Mouse (Mus musculus): ENCODE measurements around the gene Hnf4a. TPM values are rescaled to one million over a fixed set of nuclear protein-coding genes. Genes with fewer than 3 reads are reported as not detected.

Gene Hnf4a
- total and polyA plus RNA-seq, 3 experiments = 0.39 to 1.1 TPM; not detected in 1

GRCm38 (mm10) chr2:163611176-163611575 lies 104.6 kb downstream of the Hnf4a start:
- no peak overlapping the region for H3K4me3 ChIP-seq (ENCODE audit: control insufficient read depth in 1 of 2, insufficient read depth in 1 of 2, low read depth in 2 of 2, low read length in 2 of 2)
- no peak for TF ChIP-seq POLR2AphosphoS2 (IDR thresholded peaks at IDR 0.05; ENCODE audit: low read length)
- TF ChIP-seq E2F4 (IDR thresholded peaks at IDR 0.05; ENCODE audit: borderline replicate concordance, low read depth, low read length) = no peak
- no peak for TF ChIP-seq USF1 (IDR thresholded peaks at IDR 0.05; ENCODE audit: low read depth, low read length)
- TF ChIP-seq NELFE (IDR thresholded peaks at IDR 0.05; ENCODE audit: low read depth, low read length) = no peak
- TF ChIP-seq NRF1 (IDR thresholded peaks at IDR 0.05; ENCODE audit: insufficient read depth, low read depth, low read length, poor library complexity, severe bottlenecking) = no peak
- TF ChIP-seq TCF12 (IDR thresholded peaks at IDR 0.05; ENCODE audit: low read depth, low read length) = no peak
- no peak for TF ChIP-seq TAL1 (IDR thresholded peaks at IDR 0.05; ENCODE audit: low read length)
- no peak for TF ChIP-seq ZKSCAN1 (IDR thresholded peaks at IDR 0.05; ENCODE audit: low read depth, low read length)
- TF ChIP-seq HCFC1 (IDR thresholded peaks at IDR 0.05; ENCODE audit: low read depth, low read length) = no peak
- no peak for TF ChIP-seq RCOR1 (IDR thresholded peaks at IDR 0.05; ENCODE audit: low read depth, low read length)
- no peak for TF ChIP-seq ZC3H11A (IDR thresholded peaks at IDR 0.05; ENCODE audit: low read depth, low read length)
- TF ChIP-seq MAFK (IDR thresholded peaks at IDR 0.05; ENCODE audit: borderline replicate concordance, low read depth, low read length) = no peak
- no peak for TF ChIP-seq RAD21 (IDR thresholded peaks at IDR 0.05; ENCODE audit: low read depth, low read length)
- no peak for TF ChIP-seq MYB (IDR thresholded peaks at IDR 0.05; ENCODE audit: low read depth, low read length)
- TF ChIP-seq MAX (IDR thresholded peaks at IDR 0.05; ENCODE audit: low read length) = no peak
- TF ChIP-seq ETS1 (IDR thresholded peaks at IDR 0.05; ENCODE audit: low read depth, low read length) = no peak
- no peak for TF ChIP-seq UBTF (IDR thresholded peaks at IDR 0.05; ENCODE audit: borderline replicate concordance, insufficient read depth, low read depth, low read length)
- TF ChIP-seq ZMIZ1 (IDR thresholded peaks at IDR 0.05; ENCODE audit: low read depth, low read length) = no peak
- TF ChIP-seq SMC3 (IDR thresholded peaks at IDR 0.05; ENCODE audit: low read depth, low read length) = no peak
- no peak overlapping the region for H3K9ac ChIP-seq (ENCODE audit: control insufficient read depth, low read depth, low read length, poor library complexity, severe bottlenecking)
- H3K36me3 ChIP-seq (ENCODE audit: control insufficient read depth in 1 of 2, insufficient read depth in 2 of 2, low read length in 2 of 2) = peaks cover 0 to 3% of the 10 kb centered on the region in 2 experiments; a peak in 1 of 4 replicates
- no peak overlapping the region for H3K27ac ChIP-seq (ENCODE audit: control insufficient read depth, low read depth, low read length)
- no peaks in the 10 kb centered on the region; a peak in 1 of 4 replicates for H3K4me1 ChIP-seq (ENCODE audit: control insufficient read depth in 1 of 2, insufficient read depth in 2 of 2, low read length in 2 of 2)
- DNase-seq (ENCODE audit: low read depth, low spot score) = no peak
- no peaks in the 10 kb centered on the region for H3K9me3 ChIP-seq (replicated peaks; ENCODE audit: insufficient read depth, low read length)
- no peaks in the 10 kb centered on the region for H3K79me2 ChIP-seq (ENCODE audit: control insufficient read depth, insufficient read depth, low read length, poor library complexity)
- H3K27me3 ChIP-seq (ENCODE audit: control insufficient read depth in 1 of 2, insufficient read depth in 2 of 2, low read length in 2 of 2) = no peaks in the 10 kb centered on the region

GRCm38 (mm10) chr2:163613206-163613605 lies 106.6 kb downstream of the Hnf4a start:
- Histone ChIP-seq H3K79me2 (ENCODE audit: control insufficient read depth, insufficient read depth, low read length, poor library complexity) (no peaks in the 10 kb centered on the region), H3K4me1 (ENCODE audit: control insufficient read depth in 1 of 2, insufficient read depth in 2 of 2, low read length in 2 of 2) (no peaks in the 10 kb centered on the region; a peak in 1 of 4 replicates), H3K36me3 (ENCODE audit: control insufficient read depth in 1 of 2, insufficient read depth in 2 of 2, low read length in 2 of 2) (peaks cover 0 to 3% of the 10 kb centered on the region in 2 experiments; a peak in 1 of 4 replicates), H3K27me3 (ENCODE audit: control insufficient read depth in 1 of 2, insufficient read depth in 2 of 2, low read length in 2 of 2) (no peaks in the 10 kb centered on the region), H3K4me3 (ENCODE audit: control insufficient read depth in 1 of 2, insufficient read depth in 1 of 2, low read depth in 2 of 2, low read length in 2 of 2) (no peak overlapping the region), H3K9ac (ENCODE audit: control insufficient read depth, low read depth, low read length, poor library complexity, severe bottlenecking) (no peak overlapping the region), H3K9me3 (replicated peaks; ENCODE audit: insufficient read depth, low read length) (no peaks in the 10 kb centered on the region), H3K27ac (ENCODE audit: control insufficient read depth, low read depth, low read length) (no peak overlapping the region)
- peak; percentile 81; the same call in 1 of the 2 replicates for TF ChIP-seq POLR2AphosphoS5 (IDR thresholded peaks at IDR 0.05; ENCODE audit: borderline replicate concordance, low read depth, low read length)
- no peak for TF ChIP-seq MEF2A (IDR thresholded peaks at IDR 0.05; ENCODE audit: extremely low read depth, insufficient replicate concordance, low read depth, low read length, poor library complexity, severe bottlenecking)
- no peak for DNase-seq (ENCODE audit: low read depth, low spot score)

All from MEL (cell line).